Mouse (Mus musculus): ENCODE data around the gene Afap1l2. TPM values are rescaled to one million over a fixed set of nuclear protein-coding genes. Genes with fewer than 3 reads are reported as not detected.

Gene Afap1l2
- polyA plus RNA-seq, 1 experiment from 2014 or later: 1.1 TPM

- Histone ChIP-seq H3K36me3 (no peaks in the 10 kb centered on the region), H3K9me3 (replicated peaks) (no peaks in the 10 kb centered on the region; the same call in 1 of the 2 replicates), H3K27me3 (ENCODE audit: low read depth, poor library complexity, severe bottlenecking) (no peaks in the 10 kb centered on the region), H3K4me1 (no peaks in the 10 kb centered on the region), H3K27ac (no peak overlapping the region), H3K4me3 (no peak overlapping the region)
- 69% methylated on average over 8 of the region's 8 CpGs for WGBS
- DNase-seq (ENCODE audit: low spot score): no peak
Measured at GRCm38 (mm10) chr19:57028327-57029179, 20.5 kb upstream of the Afap1l2 start.

- Histone ChIP-seq H3K9me3 (replicated peaks) (no peaks in the 10 kb centered on the region; the same call in 1 of the 2 replicates), H3K36me3 (no peaks in the 10 kb centered on the region), H3K27me3 (ENCODE audit: low read depth, poor library complexity, severe bottlenecking) (no peaks in the 10 kb centered on the region), H3K27ac (no peak overlapping the region), H3K4me3 (no peak overlapping the region), H3K4me1 (peaks cover 1% of the 10 kb centered on the region)
- 72% methylated on average over 4 of the region's 4 CpGs for whole genome bisulfite sequencing
- no peak for DNase-seq (ENCODE audit: low spot score)
Measured at GRCm38 (mm10) chr19:57026501-57026900, 18.5 kb upstream of the Afap1l2 start.

GRCm38 (mm10) chr19:57017785-57018179 lies 9.8 kb upstream of the Afap1l2 start:
- 76% methylated on average over 8 of the region's 8 CpGs for WGBS
- no peaks in the 10 kb centered on the region for H3K36me3 ChIP-seq
- peaks cover 13% of the 10 kb centered on the region for H3K4me1 ChIP-seq
- peak overlapping the region; percentile 14; the same call in 1 of the 2 replicates for H3K27ac ChIP-seq
- H3K27me3 ChIP-seq (ENCODE audit: low read depth, poor library complexity, severe bottlenecking): peaks cover 6% of the 10 kb centered on the region; the same call in 1 of the 2 replicates
- no peak overlapping the region for H3K4me3 ChIP-seq
- no peaks in the 10 kb centered on the region for H3K9me3 ChIP-seq (replicated peaks)
- DNase-seq (ENCODE audit: low spot score): no peak

GRCm38 (mm10) chr19:57016995-57017784 lies 9.2 kb upstream of the Afap1l2 start:
- WGBS: 62% methylated on average over 15 of the region's 15 CpGs
- Histone ChIP-seq H3K27ac (no peak overlapping the region), H3K27me3 (ENCODE audit: low read depth, poor library complexity, severe bottlenecking) (peaks cover 6% of the 10 kb centered on the region; the same call in 1 of the 2 replicates), H3K4me3 (no peak overlapping the region), H3K9me3 (replicated peaks) (no peaks in the 10 kb centered on the region), H3K4me1 (peaks cover 13% of the 10 kb centered on the region), H3K36me3 (no peaks in the 10 kb centered on the region)
- DNase-seq (ENCODE audit: low spot score): no peak

GRCm38 (mm10) chr19:57014808-57015207 lies 6.8 kb upstream of the Afap1l2 start:
- Histone ChIP-seq H3K9me3 (replicated peaks) (no peaks in the 10 kb centered on the region), H3K36me3 (no peaks in the 10 kb centered on the region), H3K27me3 (ENCODE audit: low read depth, poor library complexity, severe bottlenecking) (peaks cover 23% of the 10 kb centered on the region; the same call in 1 of the 2 replicates), H3K4me1 (peaks cover 15% of the 10 kb centered on the region), H3K27ac (no peak overlapping the region), H3K4me3 (no peak overlapping the region)
- 88% methylated on average over 3 of the region's 3 CpGs for WGBS
- DNase-seq (ENCODE audit: low spot score): no peak

GRCm38 (mm10) chr19:57013271-57013677 lies 5.2 kb upstream of the Afap1l2 start:
- H3K9me3 ChIP-seq (replicated peaks): no peaks in the 10 kb centered on the region
- peaks cover 39% of the 10 kb centered on the region for H3K27me3 ChIP-seq (ENCODE audit: low read depth, poor library complexity, severe bottlenecking)
- no peaks in the 10 kb centered on the region for H3K36me3 ChIP-seq
- H3K27ac ChIP-seq: no peak overlapping the region
- peaks cover 27% of the 10 kb centered on the region for H3K4me1 ChIP-seq
- DNase-seq (ENCODE audit: low spot score): no peak
- 71% methylated on average over 6 of the region's 6 CpGs for WGBS
- no peak overlapping the region for H3K4me3 ChIP-seq

- WGBS: 66% methylated on average over 3 of the region's 3 CpGs
- H3K36me3 ChIP-seq: no peaks in the 10 kb centered on the region
- H3K27ac ChIP-seq: no peak overlapping the region
- peaks cover 51% of the 10 kb centered on the region for H3K27me3 ChIP-seq (ENCODE audit: low read depth, poor library complexity, severe bottlenecking)
- no peak overlapping the region for H3K4me3 ChIP-seq
- H3K9me3 ChIP-seq (replicated peaks): no peaks in the 10 kb centered on the region
- peaks cover 33% of the 10 kb centered on the region for H3K4me1 ChIP-seq
- no peak for DNase-seq (ENCODE audit: low spot score)
Measured at GRCm38 (mm10) chr19:57012068-57012467, 4.0 kb upstream of the Afap1l2 start.

- H3K4me3 ChIP-seq: no peak overlapping the region
- no peaks in the 10 kb centered on the region for H3K9me3 ChIP-seq (replicated peaks)
- DNase-seq (ENCODE audit: low spot score): no peak
- 0 out of 2 replicates have a peak overlapping the region, but pooled peaks have one; percentile 19 for H3K27ac ChIP-seq
- peaks cover 67% of the 10 kb centered on the region for H3K27me3 ChIP-seq (ENCODE audit: low read depth, poor library complexity, severe bottlenecking)
- peaks cover 32% of the 10 kb centered on the region for H3K4me1 ChIP-seq
- 52% methylated on average over 4 of the region's 4 CpGs for WGBS
- H3K36me3 ChIP-seq: no peaks in the 10 kb centered on the region
Measured at GRCm38 (mm10) chr19:57010064-57010463, 2.0 kb upstream of the Afap1l2 start.

- peaks cover 32% of the 10 kb centered on the region for H3K4me1 ChIP-seq
- DNase-seq (ENCODE audit: low spot score): no peak
- H3K36me3 ChIP-seq: no peaks in the 10 kb centered on the region
- WGBS: 69% methylated on average over 4 of the region's 4 CpGs
- no peak overlapping the region for H3K4me3 ChIP-seq
- no peaks in the 10 kb centered on the region for H3K9me3 ChIP-seq (replicated peaks)
- 0 out of 2 replicates have a peak overlapping the region, but pooled peaks have one; percentile 19 for H3K27ac ChIP-seq
- H3K27me3 ChIP-seq (ENCODE audit: low read depth, poor library complexity, severe bottlenecking): peaks cover 66% of the 10 kb centered on the region
Measured at GRCm38 (mm10) chr19:57009653-57010052, 1.6 kb upstream of the Afap1l2 start.

- WGBS: 72% methylated on average over 16 of the region's 16 CpGs
- Histone ChIP-seq H3K36me3 (no peaks in the 10 kb centered on the region), H3K9me3 (replicated peaks) (no peaks in the 10 kb centered on the region), H3K27me3 (ENCODE audit: low read depth, poor library complexity, severe bottlenecking) (peaks cover 66% of the 10 kb centered on the region), H3K4me1 (peaks cover 51% of the 10 kb centered on the region), H3K4me3 (peak overlapping the region; percentile 63), H3K27ac (no peak overlapping the region)
- no peak for DNase-seq (ENCODE audit: low spot score)
Measured at GRCm38 (mm10) chr19:57007291-57007690, 737 bp downstream of the Afap1l2 start.

- no peak overlapping the region for H3K4me3 ChIP-seq
- peaks cover 53% of the 10 kb centered on the region for H3K4me1 ChIP-seq
- H3K36me3 ChIP-seq: no peaks in the 10 kb centered on the region
- H3K9me3 ChIP-seq (replicated peaks): no peaks in the 10 kb centered on the region
- peaks cover 67% of the 10 kb centered on the region for H3K27me3 ChIP-seq (ENCODE audit: low read depth, poor library complexity, severe bottlenecking)
- no peak overlapping the region for H3K27ac ChIP-seq
- 67% methylated on average over 13 of the region's 13 CpGs for WGBS
- no peak for DNase-seq (ENCODE audit: low spot score)
Measured at GRCm38 (mm10) chr19:57006841-57007240, 1.2 kb downstream of the Afap1l2 start.

GRCm38 (mm10) chr19:57005062-57005461 lies 3.0 kb downstream of the Afap1l2 start:
- H3K27ac ChIP-seq: no peak overlapping the region
- H3K9me3 ChIP-seq (replicated peaks): no peaks in the 10 kb centered on the region
- H3K4me1 ChIP-seq: peaks cover 53% of the 10 kb centered on the region
- H3K4me3 ChIP-seq: no peak overlapping the region
- H3K27me3 ChIP-seq (ENCODE audit: low read depth, poor library complexity, severe bottlenecking): peaks cover 55% of the 10 kb centered on the region
- H3K36me3 ChIP-seq: no peaks in the 10 kb centered on the region
- WGBS: 92% methylated on average over 4 of the region's 4 CpGs
- no peak for DNase-seq (ENCODE audit: low spot score)

- peaks cover 51% of the 10 kb centered on the region for H3K4me1 ChIP-seq
- no peaks in the 10 kb centered on the region for H3K36me3 ChIP-seq
- peaks cover 39% of the 10 kb centered on the region for H3K27me3 ChIP-seq (ENCODE audit: low read depth, poor library complexity, severe bottlenecking)
- 29% methylated on average over 7 of the region's 7 CpGs for WGBS
- DNase-seq (ENCODE audit: low spot score): no peak
- H3K27ac ChIP-seq: peak overlapping the region; percentile 39
- no peaks in the 10 kb centered on the region for H3K9me3 ChIP-seq (replicated peaks)
- H3K4me3 ChIP-seq: 0 out of 2 replicates have a peak overlapping the region, but pooled peaks have one; percentile 2
Measured at GRCm38 (mm10) chr19:57003460-57003810, 4.6 kb downstream of the Afap1l2 start.
